Mouse (Mus musculus) ovary, postnatal 36 days (tissue): ENCODE measurements at regions not wholly inside any gene's neighbourhood (a gene's known extent, or its start where the extent isn't known, plus 50 kb on each side); places are given as distances from the start of the nearest gene placed in this dataset.

Source experiments
- DNase-seq: peaks from one replicate; pipeline ENCODE4 v3.0.0; 2022; ENCODE audit warnings: low spot score, mixed read lengths

GRCm38 (mm10) chr19:50087277-50087676, 591.2 kb downstream of the Sorcs1 start:
- no peak for DNase-seq

GRCm38 (mm10) chr19:50077427-50078040, 600.9 kb downstream of the Sorcs1 start:
- DNase-seq: no peak

- no peak for DNase-seq
These were observed 618.0 kb downstream of the Sorcs1 start for GRCm38 (mm10) chr19:50060448-50060847.

GRCm38 (mm10) chr19:50052910-50053309, 625.5 kb downstream of the Sorcs1 start:
- DNase-seq: no peak

- DNase-seq: no peak
These were observed 632.7 kb downstream of the Sorcs1 start for GRCm38 (mm10) chr19:50045761-50046160.

GRCm38 (mm10) chr19:50013659-50014058, 664.8 kb downstream of the Sorcs1 start:
- DNase-seq: no peak

- no peak for DNase-seq
These were observed 673.2 kb downstream of the Sorcs1 start for GRCm38 (mm10) chr19:50005248-50005647.

- no peak for DNase-seq
These were observed 692.6 kb downstream of the Sorcs1 start for GRCm38 (mm10) chr19:49985826-49986225.

GRCm38 (mm10) chr19:49966284-49966841, 712.1 kb downstream of the Sorcs1 start:
- DNase-seq: peak; percentile 6

- DNase-seq: no peak
These were observed 713.8 kb downstream of the Sorcs1 start for GRCm38 (mm10) chr19:49964679-49965078.

- no peak for DNase-seq
These were observed 719.9 kb downstream of the Sorcs1 start for GRCm38 (mm10) chr19:49958517-49958916.

- no peak for DNase-seq
These were observed 747.2 kb downstream of the Sorcs1 start for GRCm38 (mm10) chr19:49931202-49931601.

- DNase-seq: no peak
These were observed 766.7 kb downstream of the Sorcs1 start for GRCm38 (mm10) chr19:49911738-49912137.

- DNase-seq: no peak
These were observed 798.2 kb downstream of the Sorcs1 start for GRCm38 (mm10) chr19:49880241-49880640.

- DNase-seq: no peak
These were observed 817.7 kb downstream of the Sorcs1 start for GRCm38 (mm10) chr19:49860761-49861160.

- DNase-seq: no peak
These were observed 822.9 kb downstream of the Sorcs1 start for GRCm38 (mm10) chr19:49855481-49856035.

- no peak for DNase-seq
These were observed 836.5 kb downstream of the Sorcs1 start for GRCm38 (mm10) chr19:49841984-49842383.

- DNase-seq: no peak
These were observed 839.1 kb downstream of the Sorcs1 start for GRCm38 (mm10) chr19:49839153-49839911.

- no peak for DNase-seq
These were observed 847.5 kb downstream of the Sorcs1 start for GRCm38 (mm10) chr19:49830918-49831317.

GRCm38 (mm10) chr19:49805636-49806397, 872.6 kb downstream of the Sorcs1 start:
- no peak for DNase-seq
